ENCODE assay signal across 8 mouse cellular contexts in the genomic region with DNA sequence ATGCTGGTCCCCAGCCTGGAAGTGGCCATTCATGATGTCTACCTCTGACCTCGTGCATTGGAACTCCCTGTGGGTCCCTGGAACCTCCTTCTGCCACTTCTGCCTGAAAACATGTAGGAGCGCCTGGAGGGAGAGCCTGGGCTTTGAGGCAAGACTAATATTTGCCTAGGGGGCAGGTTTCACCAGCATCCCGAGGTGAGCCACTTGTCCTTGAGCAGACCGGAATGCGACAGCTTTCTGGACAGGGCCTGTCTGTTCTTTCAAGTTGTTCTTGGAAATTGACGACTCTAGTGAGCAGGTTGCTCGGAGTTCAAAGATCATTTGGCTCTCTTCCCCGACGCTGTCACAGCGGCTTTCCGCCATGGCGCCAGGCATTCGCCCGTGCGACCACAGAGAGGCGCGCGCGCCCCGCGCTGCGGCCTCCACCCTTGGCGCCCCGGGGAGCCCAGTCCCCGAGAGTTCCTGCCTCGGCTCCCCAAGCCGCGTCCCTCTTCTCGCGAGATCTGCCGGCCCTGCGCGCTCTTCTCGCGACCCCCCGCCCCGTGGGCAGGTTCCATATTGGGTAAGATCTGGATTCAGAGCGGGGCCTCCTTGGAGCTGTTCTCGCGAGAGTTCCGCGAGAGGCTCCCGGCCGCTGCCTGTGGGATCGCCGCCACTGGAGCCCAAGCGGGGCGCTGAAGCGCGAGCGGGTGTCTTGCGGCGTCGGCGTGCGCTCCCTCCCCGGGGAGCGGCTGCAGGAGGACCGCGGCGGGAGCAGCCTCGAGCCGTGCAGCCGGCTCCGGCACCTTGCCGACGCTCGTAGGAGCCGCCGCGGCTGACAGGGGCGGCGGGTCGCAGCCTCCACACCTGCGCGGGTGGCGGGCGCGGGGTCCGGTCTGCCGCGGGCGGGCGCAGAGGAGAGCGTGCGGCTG. TPM values are rescaled to one million over a fixed set of nuclear protein-coding genes. Genes with fewer than 3 reads are reported as not detected.
DNase-seq lines count a peak whose midpoint lies in the region; ATAC-seq and TF ChIP-seq lines count a peak whose summit lies in the region.

A gene (plus strand): TSS at position 554 of the 911 bp plus-strand sequence.

- under 1% methylated on average over 61 of the region's 86 CpGs for WGBS in hindbrain, embryonic 14.5 days

- in situ Hi-C loops in Patski (cut with MboI; ENCODE audit: low pct_unique_long_range_greater_than_20kb) = no loop called here

- peak within 1 kb of the TSS; percentile 77 for H3K4me2 ChIP-seq in hindbrain, embryonic 14.5 days (replicated peaks)

- peak; percentile 100 for TF ChIP-seq CTCF in Patski (IDR thresholded peaks at IDR 0.05)

- H3K36me3 ChIP-seq in hindbrain, embryonic 14.5 days (replicated peaks; ENCODE audit: control insufficient read depth, insufficient read depth) = no peaks in the 10 kb centered on the region

- CTCF ChIA-PET in Patski (lab: Charles Lee) = interaction anchor here (1.4 to 2.7 kb wide), 6 partner anchors 11 to 234 kb away, joined by 4 to 6 read pairs (median 4); no protein-coding TSS in a partner anchor

- H3K27ac ChIP-seq in hindbrain, embryonic 14.5 days = peak within 1 kb of the TSS; percentile 96

- ATAC-seq in Patski = peak; percentile 79
- peak; percentile 94 for ATAC-seq in hindbrain, embryonic 14.5 days (ENCODE audit: low FRiP score)

- H3K9ac ChIP-seq in hindbrain, embryonic 14.5 days = peak within 1 kb of the TSS; percentile 97

- POLR2A ChIA-PET in Patski (lab: Charles Lee) = interaction anchor here (1.5 to 1.8 kb wide), 2 partner anchors 13 to 15 kb away, joined by 5 read pairs; no protein-coding TSS in a partner anchor

- peak; percentile 93 for DNase-seq in Patski (ENCODE audit: low read depth, low spot score)
- DNase-seq in cerebellum, postnatal 14 days = peak; percentile 99
- peak; percentile 98 to 99 for DNase-seq in frontal cortex, postnatal 25 days (ENCODE audit: low spot score in 2 of 2)
- DNase-seq in hindbrain, embryonic 14.5 days (ENCODE audit: low spot score) = peak; percentile 98
- peak; percentile 99 to 100 for DNase-seq in layer of hippocampus, postnatal 36 days
- peak; percentile 99 for DNase-seq in lung, postnatal 36 days
- peak; percentile 100 for DNase-seq in retina, postnatal 1 day
- peak; percentile 96 to 100 for DNase-seq in urinary bladder, adult 18-20 months (ENCODE audit: low spot score in 2 of 2)

- no peaks in the 10 kb centered on the region for H3K9me3 ChIP-seq in hindbrain, embryonic 14.5 days (ENCODE audit: control insufficient read depth, low read length)

- H3K27me3 ChIP-seq in Patski = no peaks in the 10 kb centered on the region
- peaks cover 9% of the 10 kb centered on the region for H3K27me3 ChIP-seq in hindbrain, embryonic 14.5 days (ENCODE audit: control insufficient read depth, insufficient read depth, low read length)

- peaks cover 15% of the 10 kb centered on the region for H3K4me1 ChIP-seq in hindbrain, embryonic 14.5 days (replicated peaks; ENCODE audit: control insufficient read depth, insufficient read depth, low read length)

- peak within 1 kb of the TSS; percentile 99 for H3K4me3 ChIP-seq in hindbrain, embryonic 14.5 days (replicated peaks; ENCODE audit: low read length)

RNA-seq across cellular contexts. Expression of the gene that starts here (rescaled TPM):
- polyA plus RNA-seq in Patski (2021) = 77.9 TPM
- polyA plus RNA-seq in hindbrain, embryonic 14.5 days (2014; fragmentation: Nextera tagmentation; extraction: Ambion mirVana) = 34.1 and 36.5 TPM in 2 replicates
- 10 to 100 TPM; 76.7 to 78.8 TPM for total RNA-seq in layer of hippocampus, postnatal 36 days (2021)

Comparison
In these comparisons a context has a peak if more than half of its experiments do, and no peak if none do; other contexts are left out.
1. Peak in every context shown above with its lines: DNase-seq, ATAC-seq, H3K4me3 ChIP-seq and H3K27ac ChIP-seq.